Mouse (Mus musculus) R1 (cell line): ENCODE measurements around the gene Ddn.

ENCODE experiments used
- DNase-seq: peaks from one replicate; pipeline ENCODE4 v3.0.0-alpha.2; 2018; ENCODE audit warnings: low read depth, low spot score

Ddn gene

DNA sequence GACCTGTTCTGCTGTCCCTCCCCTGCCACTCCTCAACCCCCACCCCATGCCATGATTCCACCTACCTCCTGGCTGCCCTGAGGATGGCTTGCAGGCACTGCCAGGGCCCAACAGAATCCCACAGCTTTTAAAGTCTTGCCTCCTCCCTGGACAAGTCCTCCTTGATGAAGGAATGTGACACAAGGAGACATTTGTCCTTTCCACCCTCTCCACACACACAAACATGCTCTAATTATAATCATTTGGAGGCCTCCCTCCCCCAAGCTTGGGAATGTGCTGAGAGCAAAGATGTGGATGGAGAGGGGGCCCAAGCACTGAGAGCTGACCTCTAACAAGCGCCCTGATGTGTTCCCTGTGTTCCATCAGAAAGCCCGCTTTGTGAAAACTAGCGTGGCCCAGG, at the start of gene Ddn:
Gene Ddn, minus strand, starts transcription at position 101 of the 400 bp plus-strand sequence.
- DNase-seq, result no peak

DNA sequence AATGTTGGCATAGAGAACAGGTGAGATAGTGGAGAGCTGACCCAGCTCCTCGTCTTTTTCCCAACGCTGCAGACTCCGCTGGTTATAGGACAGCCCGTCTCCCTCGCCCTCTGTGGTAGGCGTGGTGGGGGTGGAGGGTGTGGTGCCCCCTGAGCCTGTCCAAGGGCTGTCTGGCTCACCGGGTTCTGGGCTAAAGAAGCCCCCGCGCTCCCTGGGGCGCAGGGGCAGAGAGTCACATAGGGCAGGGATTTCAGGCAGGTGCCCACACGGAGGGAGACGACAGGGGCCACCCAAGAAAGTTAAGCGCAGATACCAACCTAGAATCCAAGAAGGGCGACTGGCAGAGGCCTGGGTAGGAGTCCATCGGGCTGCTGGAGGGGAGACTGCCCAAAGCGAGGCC, 44.9 kb upstream of the Ddn start:
- no peak for DNase-seq

DNA sequence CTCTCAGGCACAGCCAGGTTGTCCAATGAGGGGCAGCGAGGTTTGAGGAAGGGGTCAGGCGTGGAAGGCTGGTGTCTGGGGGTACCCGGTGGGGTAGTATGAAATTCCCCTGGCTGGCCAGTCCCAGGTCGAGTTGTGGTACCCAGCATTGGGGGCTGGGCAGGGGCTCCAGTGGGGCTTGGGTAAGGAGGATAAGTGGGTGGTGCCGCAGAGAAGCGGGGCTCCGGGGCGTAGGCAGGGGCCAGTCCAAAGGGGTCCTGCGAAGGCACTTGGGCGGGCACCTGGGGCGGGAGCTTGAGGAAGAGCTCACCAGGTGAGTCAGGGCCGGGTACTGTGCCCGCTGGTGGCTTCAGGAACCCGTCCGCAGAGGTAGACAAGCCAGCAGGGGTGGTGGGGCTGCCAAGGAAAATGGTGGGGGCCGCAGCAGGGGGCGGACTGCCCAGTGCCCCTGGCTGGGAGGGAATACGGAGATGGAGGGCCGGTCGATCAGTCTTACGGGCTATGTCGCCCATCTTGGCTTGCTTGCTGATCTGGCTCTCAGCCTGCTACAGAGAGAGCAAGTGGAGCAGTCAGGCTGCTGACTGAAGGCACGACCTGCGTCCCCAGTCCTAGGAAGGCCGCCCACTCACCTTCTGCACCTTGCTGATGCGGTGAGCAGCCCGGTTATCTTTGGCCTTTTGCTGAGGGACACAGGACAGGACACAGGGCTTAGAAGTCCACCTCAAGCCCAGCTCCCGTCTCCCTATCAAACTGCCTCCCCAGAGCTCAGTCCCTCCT, 44.1 kb upstream of the Ddn start:
- DNase-seq, result no peak

DNA sequence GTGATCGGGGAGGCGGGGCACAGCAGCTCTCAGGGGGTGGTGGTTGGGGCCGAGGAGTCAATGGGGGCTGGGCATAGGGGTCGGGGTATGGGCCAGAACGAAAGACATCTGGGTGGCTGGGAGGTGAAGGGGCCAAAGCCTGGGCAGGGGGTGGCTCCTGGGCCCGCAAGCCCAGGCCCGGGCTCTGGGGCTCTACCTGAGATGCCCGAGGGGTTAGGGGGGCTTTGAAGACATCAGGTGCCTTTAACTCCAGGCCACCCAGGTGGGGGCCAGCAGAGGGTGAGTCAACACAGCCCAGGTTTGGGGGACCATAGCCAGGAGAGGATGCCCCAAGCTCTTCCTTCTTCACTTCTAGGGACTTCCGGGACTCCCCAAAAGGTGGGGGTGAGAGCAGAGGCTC, 43.4 kb upstream of the Ddn start:
- DNase-seq, result no peak

DNA sequence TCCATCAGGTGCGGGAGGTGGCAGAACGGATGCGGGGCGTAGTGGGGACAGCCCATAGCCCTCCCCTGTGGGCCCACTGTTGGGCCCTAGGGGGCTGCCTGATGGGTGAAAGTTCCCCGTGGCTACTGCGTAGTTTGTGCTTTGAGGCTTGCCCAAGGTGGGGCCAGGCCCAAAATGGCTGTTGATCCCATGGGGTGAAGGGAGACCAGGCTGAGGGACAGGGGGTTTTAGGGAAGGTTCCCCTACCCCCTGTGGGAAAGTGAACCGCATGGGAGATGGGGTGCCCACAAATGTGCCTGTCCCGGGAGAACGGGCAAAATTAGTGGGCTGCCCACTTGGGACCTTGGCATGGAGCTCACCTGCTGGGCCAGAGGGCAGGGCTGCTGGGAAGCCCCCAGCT, 42.8 kb upstream of the Ddn start:
- DNase-seq, result no peak

DNA sequence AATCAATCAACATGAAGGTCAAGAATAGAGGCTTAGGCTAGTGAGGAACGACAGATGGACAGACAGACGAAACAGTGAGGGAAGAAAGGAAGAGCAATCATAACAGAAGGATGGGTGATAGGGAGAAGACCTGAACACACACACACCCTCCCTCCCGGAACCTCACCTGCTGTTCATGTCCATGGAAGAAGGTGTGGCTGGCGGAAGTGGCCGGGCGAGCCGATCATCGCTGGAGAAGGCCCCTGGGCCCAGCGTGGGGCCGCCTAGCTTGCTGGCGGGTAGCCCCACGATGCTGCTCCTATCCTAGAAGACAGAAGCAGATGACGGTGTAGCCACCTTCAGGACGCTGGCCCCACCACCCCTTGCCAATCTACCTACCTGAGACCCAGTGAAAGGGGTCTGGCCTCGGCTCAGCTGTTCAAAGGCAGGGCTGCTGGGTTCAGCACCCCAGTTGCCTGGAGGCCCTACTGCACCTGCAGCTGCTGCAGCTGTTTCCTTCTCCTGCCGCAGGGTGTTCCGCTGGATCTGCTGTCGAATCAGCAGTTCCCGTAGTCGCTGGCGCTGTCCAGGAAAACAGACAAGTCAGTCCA, 42.0 kb upstream of the Ddn start:
- peak; percentile 62 for DNase-seq

DNA sequence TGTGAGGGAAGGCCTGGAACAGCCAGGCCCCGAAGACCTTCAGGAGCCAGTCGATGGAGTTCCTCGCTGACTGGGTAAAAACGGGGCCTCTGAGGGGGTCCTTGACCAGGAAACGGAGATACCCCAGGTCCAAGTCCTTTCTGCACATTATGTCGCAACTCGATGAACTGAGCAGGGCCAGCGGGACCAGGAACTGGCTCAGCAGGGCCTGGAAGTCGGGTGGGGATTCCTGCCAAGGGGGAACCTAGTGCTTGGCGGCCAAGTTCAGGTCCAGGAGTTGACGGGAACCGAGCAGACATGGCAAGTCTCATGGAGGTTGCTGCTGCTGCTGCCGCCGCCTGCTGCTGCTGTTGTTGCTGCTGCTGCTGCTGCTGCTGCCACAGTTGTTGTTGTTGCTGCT, 41.4 kb upstream of the Ddn start:
- DNase-seq, result no peak

DNA sequence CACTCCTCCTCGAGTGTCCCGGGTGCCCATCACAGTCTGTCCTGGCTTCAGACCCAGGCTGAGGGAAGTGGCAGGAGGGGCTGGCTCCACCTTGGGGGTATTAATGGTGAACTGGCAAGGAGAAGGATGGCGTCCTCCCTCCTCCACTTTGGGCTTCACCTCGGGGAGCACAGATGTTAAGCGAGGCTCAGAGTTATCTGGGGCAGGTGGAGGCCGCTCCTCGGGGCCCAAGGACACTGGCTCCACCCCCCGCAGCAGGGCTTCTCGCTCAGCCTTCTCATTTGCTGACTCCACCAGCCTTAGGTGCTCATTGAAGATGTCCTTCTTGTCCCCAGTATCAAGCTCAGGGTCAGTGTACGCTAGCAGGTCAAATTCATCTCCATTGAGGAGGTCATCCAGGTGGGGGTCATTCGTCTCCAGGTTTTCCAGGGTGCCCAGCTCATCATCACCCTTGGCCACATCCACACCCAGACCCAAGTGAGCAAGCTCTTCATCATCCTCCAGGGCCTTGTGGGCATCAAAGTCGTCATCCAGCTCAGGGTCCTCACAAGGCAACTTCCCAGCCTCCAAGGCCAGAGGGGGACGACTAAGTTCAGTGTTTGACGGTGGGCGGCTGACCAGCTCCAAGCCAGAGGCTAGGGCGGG, 40.8 kb upstream of the Ddn start:
- no peak for DNase-seq

DNA sequence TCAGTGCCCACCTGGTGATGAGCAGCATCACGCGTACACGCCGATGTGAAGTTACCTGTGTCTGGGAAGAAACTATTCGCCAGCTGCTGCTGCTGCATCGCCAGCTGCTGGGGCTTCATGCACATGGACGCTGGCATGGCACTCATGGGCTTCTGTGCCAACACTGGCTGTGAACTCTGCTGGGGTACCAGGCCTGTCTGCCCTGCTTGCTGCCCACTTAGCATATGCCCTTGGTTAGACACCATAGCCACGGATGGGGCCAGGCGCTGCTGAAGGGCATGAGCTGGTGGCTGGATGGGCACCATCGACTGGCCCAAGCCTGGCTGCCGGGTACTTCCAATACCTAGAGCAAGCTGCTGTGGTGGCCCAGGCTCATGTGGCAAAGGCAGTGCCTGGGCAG, 39.9 kb upstream of the Ddn start:
- no peak for DNase-seq

DNA sequence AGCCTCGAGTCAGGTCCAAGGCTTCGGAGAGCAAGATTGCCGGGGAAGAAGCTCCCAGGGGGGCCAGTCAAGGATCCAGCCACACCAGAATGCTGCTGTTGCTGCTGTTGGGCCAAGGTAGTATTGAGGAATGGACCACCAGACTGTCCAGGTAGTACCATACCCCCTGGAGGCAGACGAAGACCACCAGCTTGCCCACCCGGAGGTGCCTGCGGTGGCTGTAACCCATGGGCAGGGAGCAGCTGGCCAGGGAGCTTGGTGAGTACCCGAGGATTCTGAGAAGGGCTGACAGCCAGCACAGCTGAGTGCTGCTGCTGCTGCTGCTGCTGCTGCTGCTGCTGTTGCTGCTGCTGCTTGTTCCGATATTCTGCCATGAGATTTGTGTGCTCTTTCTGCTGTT, 36.9 kb upstream of the Ddn start:
- no peak for DNase-seq

DNA sequence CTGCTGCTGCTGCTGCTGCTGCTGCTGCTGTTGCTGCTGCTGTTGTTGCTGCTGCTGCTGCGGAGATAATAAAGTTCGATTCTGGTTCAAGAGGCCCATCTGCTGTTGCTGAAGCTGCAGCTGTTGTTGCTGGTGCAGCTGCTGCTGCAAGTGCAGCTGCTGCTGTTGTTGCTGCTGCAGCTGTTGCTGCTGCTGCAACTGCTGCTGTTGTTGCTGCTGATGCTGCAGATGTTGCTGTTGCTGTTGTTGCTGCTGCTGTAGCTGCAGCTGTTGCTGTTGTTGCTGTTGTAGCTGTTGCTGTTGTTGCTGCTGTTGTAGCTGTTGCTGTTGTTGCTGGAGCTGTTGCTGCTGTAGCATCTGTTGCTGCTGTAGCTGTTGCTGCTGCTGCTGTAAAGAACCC, 35.9 kb upstream of the Ddn start:
- DNase-seq, result no peak

DNA sequence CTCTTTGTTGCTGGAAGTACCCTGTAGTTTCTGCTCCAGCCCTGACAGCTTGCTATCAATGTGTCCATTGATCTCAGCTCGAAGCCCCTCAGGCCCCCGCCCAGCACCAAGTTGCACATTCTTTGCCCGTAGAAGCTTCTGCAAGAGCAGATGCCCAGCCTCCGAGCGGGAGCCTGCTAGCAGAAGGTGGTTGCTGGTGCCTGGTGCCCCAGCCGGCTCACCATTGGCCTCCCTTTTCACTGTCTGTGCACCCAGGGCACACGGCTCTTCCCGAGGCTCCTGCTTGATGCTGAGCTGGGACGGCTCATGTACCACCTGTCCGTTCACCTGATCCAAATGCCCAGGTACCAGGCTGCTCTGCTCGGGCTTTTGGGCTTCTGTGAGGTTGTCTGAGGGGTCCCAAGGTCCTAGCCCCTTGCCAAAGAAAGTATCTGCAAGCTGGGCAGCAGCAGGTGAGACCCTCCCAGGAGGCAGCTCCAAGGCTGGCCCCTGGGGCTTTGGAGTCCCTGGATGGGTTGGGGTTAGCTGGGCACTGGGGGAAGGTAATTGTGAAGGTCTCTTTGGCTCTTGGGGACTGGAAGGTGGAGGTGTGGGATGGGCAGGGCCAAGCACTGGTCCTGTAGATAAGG, 34.4 kb upstream of the Ddn start:
- no peak for DNase-seq

DNA sequence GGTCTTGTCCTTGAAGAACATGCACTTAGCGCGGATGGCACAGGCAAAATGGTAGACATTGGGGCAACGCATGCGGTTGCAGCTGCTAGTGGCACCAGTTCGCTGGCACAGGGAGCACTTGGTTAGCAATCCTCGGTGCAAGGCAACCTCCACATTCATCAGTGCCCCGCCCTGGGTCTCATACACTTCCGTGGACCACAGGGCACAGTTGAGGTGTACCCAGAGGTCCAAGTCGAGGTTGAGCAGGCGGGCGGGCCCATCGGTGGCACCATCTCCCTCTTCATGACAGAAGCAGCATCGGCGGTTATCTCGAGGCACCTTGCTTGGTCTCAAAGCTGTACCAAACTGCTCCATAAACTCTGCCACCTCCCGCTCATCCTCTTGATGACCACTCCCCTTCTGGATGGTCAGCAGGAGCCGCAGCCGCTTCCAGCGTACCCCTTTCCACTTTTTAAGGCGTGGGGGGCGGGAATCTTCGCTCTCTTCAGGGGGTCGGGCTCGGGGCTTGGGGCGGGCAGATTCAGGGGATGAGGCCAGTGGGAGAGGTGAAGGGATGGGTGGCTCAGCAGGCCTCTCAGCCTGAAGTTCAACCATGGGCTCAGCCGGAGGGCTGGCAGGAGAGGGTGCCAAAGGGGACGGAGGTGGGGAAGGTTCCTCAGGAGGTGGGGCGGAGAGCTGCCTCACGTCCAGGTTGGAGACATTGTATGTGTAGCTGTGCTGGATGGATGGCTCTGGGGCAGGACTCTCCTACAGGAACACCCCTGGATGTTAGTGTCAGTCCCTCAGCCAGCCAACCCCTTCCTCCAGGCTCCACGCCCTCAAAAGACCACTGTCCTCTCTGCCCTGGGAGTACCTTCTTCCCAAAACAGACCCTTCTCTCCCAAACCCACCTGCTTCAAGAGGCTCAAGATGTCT, 30.6 kb upstream of the Ddn start:
- DNase-seq, result no peak

DNA sequence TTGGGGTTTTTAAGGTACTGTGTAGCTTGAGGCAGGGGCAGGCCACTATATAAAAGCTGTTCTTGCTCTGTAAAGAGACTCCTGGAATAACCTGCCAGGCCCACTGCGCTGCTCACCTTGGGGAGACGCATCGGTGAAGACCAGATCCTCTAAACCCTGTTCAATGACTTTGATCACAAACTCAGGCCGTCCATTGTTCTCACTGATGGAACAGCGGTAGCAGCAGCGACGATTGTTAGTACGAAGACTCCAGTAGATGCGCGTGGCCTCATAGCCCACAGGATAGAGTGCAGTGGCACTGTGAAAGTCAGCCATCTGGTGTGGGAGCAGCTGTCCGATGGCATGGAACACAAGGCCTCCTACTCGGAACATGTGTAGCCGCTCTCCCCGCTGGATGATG, 29.9 kb upstream of the Ddn start:
- no peak for DNase-seq

DNA sequence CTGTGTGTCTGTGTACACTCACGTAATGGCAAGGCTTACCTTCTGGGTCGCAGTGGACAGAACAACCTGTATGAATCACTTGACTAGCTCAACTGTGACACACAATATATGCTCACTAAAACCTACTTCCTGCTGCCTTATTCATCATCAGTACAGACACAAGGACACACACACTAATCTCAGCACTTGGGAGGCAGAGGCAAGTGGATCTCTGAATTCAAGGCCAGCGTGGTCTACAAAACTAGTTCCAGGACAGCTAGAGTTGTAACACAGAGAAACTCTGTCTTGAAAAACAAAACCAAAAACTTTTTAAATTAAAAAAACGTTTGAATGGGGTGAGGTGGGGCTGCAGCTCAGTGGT, 28.4 kb upstream of the Ddn start:
- no peak for DNase-seq

DNA sequence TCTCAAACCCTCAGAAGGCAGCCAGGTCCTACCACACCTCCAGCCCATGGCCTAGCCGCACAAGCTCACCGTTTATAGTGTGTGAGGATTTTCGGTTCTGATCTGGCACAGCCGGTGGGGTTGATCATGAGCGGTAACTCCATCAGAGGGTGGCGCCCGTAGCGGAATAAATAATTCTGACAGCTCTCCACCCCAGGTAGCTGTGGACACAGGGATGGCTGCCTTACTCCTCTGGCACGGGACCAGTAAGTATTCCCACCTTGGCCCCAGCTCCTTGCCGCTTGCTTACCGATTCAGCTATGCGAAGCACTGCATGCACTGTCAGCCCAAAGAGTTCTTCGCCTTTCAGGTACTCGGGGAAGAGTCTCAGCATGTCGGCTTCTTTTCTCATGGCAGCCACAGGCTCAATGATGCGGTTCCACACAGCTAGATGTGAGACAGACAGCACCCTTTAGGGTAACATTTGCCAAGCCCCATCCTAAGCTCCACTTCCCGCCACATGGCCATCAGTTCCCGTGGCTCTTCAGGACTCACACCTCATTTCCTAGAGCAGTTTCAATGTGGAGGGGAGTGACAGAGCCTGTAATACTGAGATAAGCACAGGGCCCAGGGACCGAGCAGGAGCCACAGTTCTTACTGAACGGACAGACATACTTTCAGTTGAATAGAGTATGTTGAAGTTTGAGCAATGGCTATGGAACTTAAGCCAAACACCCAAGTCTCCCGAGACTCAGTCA, 27.9 kb upstream of the Ddn start:
- no peak for DNase-seq

DNA sequence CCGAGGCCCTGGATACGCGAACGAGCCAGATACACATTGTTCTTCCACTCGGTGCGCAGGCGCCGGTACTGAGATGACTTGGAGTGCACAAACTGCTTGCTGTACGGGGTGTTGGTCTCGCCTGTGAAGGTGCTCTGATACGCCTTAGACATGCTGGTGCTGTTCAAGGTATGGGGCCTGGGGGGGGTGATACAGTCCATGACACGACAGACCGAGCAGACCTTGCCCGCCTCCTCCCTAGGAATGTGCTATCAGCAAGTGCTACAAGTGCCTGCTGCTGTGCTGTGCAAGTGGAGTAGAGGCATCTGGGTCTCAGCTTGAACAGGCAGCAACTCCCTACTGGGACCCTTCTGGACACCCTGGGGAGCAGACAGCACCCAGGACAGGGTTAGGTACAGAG, 26.0 kb upstream of the Ddn start:
- no peak for DNase-seq

DNA sequence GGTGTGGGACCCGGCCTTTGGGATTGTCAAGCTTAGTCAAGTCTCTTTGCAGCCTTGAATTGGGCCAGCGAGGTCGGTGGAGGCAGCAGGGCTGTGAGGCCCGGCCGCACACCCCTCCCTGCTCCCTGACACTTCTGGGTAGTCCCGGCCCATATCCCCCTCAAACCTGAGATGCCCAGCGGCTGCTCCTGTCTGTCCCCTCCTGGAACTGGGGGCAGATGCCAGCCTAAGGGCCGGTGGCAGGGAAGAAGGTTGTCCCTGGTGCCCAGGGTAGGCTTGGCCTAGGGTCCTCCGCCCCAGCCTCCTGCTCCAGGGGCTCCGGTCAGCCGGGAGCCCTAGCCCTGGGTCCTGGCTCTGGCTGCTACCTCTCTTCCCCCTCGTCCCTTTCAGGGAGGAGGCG, 24.8 kb upstream of the Ddn start:
- no peak for DNase-seq

DNA sequence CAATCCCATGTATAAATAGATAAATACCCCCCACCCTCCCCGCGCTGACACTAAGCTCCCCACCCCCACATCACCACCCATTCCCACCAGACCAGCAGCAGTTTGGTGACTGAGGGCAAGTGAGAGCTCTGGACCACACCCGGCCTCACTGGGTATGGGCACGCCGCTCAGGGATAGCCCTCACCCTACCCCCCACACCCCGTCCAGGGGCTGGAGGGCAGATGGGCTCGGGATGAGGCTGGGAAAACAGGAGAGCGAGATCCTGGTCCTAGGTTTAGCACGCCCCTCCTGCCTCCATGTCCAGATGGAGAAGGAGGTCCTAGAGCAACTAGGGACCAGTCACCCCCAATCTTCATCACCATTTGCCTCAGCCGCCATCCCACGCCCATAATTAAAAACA, 24.0 kb upstream of the Ddn start:
- DNase-seq, result no peak

DNA sequence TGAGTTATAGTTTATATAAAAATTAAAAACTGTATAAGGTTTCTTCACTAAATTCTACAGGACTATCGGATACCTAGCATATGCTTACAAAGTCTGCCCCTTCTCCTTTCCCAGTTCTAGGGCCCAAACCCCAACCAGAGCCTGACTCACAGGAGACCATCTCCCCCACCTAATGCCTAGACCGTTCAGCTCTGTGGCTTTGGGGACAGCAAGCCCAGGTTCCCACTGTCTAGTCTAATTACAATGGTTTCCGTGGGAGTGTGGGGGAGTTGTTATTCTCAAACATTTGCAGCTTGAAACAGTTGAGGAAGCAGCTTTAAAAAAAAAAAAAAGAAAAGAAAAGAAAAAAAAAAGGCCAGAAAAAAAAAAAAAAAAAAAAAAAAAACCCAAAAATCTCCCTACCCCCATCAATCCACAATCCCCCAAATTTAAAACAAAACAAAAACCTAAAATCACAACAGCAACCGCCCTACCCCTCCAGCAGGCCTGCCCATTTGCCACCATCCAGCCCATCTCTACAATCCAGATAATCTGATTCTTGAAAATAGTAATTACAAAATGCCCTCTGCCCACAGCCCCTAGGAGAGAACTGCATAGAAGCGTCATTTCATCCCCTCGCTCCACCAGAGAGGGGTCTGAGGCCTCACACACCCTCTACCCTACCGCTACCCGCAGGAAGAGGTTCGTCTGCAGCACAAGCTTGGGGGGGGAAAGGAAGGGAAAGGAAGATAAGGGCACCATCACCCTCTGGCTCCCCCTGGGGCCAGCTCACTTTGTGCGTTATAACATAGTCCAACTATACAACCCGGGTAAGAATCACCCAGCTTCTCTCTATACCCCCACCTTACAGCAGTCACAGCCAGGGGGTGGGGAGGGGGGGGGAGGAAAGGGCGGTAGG, 23.1 kb upstream of the Ddn start:
- DNase-seq, result no peak
